Mouse (Mus musculus): ENCODE measurements at regions not wholly inside any gene's neighbourhood (a gene's known extent, or its start where the extent isn't known, plus 50 kb on each side); places are given as distances from the start of the nearest gene placed in this dataset.

DNA sequence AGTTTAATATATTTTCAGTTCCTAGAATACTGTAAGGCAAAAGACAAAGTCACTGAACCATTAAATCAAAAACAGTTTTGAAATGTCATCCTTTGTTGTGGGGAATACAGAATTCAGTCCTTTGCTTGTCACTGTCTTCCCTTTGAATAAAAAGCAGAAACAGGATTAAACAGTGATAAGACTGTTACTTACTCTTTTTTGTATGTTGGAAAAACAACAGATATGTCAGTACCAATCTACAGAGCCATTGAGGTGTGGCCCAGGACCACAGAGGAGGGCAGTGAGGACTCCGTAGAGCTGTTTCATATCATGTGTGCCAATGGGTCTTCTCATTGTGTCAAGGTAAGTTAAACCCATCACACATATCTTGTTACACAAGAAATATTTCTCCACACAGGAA, 55.6 kb upstream of the Mbnl1 start:
- no peaks in the 10 kb centered on the region for H3K27me3 ChIP-seq
- WGBS: 65% methylated on average over 1 of the region's 1 CpGs
- no peak overlapping the region for H3K27ac ChIP-seq (replicated peaks)
- no peaks in the 10 kb centered on the region for H3K9me3 ChIP-seq (replicated peaks)
- no peak overlapping the region for H3K9ac ChIP-seq
- H3K4me3 ChIP-seq (replicated peaks): no peak overlapping the region
- no peaks in the 10 kb centered on the region for H3K4me1 ChIP-seq
- H3K36me3 ChIP-seq: no peaks in the 10 kb centered on the region
- no peak for ATAC-seq (ENCODE audit: insufficient number of reproducible peaks, low FRiP score, low TSS enrichment, low read depth)
- H3K4me2 ChIP-seq (replicated peaks): no peak overlapping the region

DNA sequence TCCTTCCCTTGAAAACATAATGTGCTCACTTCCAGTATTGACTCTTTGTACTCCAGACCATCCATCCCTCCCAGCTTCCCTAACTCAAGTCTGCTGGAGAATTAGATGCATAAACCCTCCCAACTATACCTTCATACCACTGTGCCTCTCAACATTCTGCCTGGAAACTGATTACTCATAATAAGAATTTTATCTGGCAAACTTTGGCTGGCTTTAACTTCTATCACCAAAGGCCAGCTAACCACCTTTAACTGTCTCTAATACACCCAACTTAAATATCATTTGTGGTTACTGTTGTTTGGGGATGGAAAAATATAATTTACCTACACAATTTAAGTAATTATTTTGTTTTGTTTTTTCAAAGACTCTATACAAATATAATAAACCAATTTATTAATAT, 54.0 kb upstream of the Mbnl1 start:
- no peak overlapping the region for H3K27ac ChIP-seq (replicated peaks)
- H3K36me3 ChIP-seq: no peaks in the 10 kb centered on the region
- no peaks in the 10 kb centered on the region for H3K9me3 ChIP-seq (replicated peaks)
- no peak for ATAC-seq (ENCODE audit: insufficient number of reproducible peaks, low FRiP score, low TSS enrichment, low read depth)
- H3K4me1 ChIP-seq: no peaks in the 10 kb centered on the region
- H3K4me3 ChIP-seq (replicated peaks): no peak overlapping the region
- no peak overlapping the region for H3K9ac ChIP-seq
- H3K27me3 ChIP-seq: no peaks in the 10 kb centered on the region
- H3K4me2 ChIP-seq (replicated peaks): no peak overlapping the region

DNA sequence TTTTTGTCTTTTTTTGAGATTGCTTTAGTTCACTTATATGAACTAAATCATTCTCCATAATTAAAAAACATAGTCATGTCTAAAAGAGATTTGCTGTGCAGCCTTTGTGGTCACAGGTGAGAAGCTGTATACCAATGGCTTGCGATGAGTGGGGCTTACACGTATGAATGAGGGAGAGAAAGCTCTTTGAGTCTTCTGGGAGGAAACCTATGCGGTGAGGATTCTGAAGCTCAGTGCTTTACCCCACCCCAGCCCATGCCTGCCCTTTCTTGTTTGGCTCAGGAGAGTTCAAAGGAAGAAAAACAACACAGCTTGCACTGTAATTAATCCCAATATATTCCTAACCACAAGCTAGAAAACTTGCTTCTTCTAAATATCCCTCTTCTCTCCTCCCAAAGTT, 53.4 kb upstream of the Mbnl1 start:
- 82% methylated on average over 3 of the region's 3 CpGs for WGBS

More for the DNA sequence above, 53.4 kb upstream of the Mbnl1 start:
- H3K9ac ChIP-seq: no peak overlapping the region
- H3K4me3 ChIP-seq (replicated peaks): no peak overlapping the region
- H3K27ac ChIP-seq (replicated peaks): no peak overlapping the region
- no peaks in the 10 kb centered on the region for H3K4me1 ChIP-seq
- no peaks in the 10 kb centered on the region for H3K9me3 ChIP-seq (replicated peaks)
- no peak for ATAC-seq (ENCODE audit: insufficient number of reproducible peaks, low FRiP score, low TSS enrichment, low read depth)
- no peaks in the 10 kb centered on the region for H3K36me3 ChIP-seq
- no peaks in the 10 kb centered on the region for H3K27me3 ChIP-seq
- no peak overlapping the region for H3K4me2 ChIP-seq (replicated peaks)

Data from embryonic facial prominence, embryonic 15.5 days (tissue).